Comparison of ENCODE assay signal across 12 mouse cellular contexts in genomic region chr10:90357169-90357907, GRCm38 (mm10).
"Had no signal": no experiment of that assay in that cellular context is flagged by ENCODE, and none has a peak within 500 bp of the region (broad histone marks: within the 10 kb centered on the region; RNA-seq: fewer than 3 reads in every experiment).

No protein-coding gene starts in this region.

- DNase-seq: lung, adult 18-20 months; lung, embryonic 14.5 days; lung, postnatal 10 days; lung, postnatal 4 days; right cerebral cortex, postnatal 14 days; spleen, adult 18-20 months; thymus, adult 18-20 months; thymus, postnatal 14 days; thymus, postnatal 36 days had no signal

- H3K27me3 ChIP-seq: midbrain, embryonic 13.5 days; midbrain, embryonic 15.5 days had no signal

- ATAC-seq: midbrain, embryonic 13.5 days; midbrain, embryonic 15.5 days had no signal

- H3K4me2 ChIP-seq: lung, embryonic 14.5 days; midbrain, embryonic 13.5 days; midbrain, embryonic 15.5 days had no signal

- H3K9me3 ChIP-seq: midbrain, embryonic 10.5 days; midbrain, embryonic 13.5 days; midbrain, embryonic 15.5 days had no signal

- H3K9ac ChIP-seq: lung, embryonic 14.5 days; midbrain, embryonic 13.5 days; midbrain, embryonic 15.5 days had no signal

- H3K27ac ChIP-seq: midbrain, embryonic 10.5 days; midbrain, embryonic 13.5 days; midbrain, embryonic 15.5 days had no signal

- H3K4me3 ChIP-seq: midbrain, embryonic 10.5 days; midbrain, embryonic 13.5 days; midbrain, embryonic 15.5 days had no signal

- H3K4me1 ChIP-seq: midbrain, embryonic 10.5 days; midbrain, embryonic 13.5 days; midbrain, embryonic 15.5 days had no signal

- H3K36me3 ChIP-seq: midbrain, embryonic 10.5 days; midbrain, embryonic 13.5 days; midbrain, embryonic 15.5 days had no signal
